Mouse (Mus musculus) central nervous system, embryonic 11.5 days (tissue): ENCODE data around the gene Tmem168. TPM values are rescaled to one million over a fixed set of nuclear protein-coding genes. Genes with fewer than 3 reads are reported as not detected.

ENCODE experiments used
- polyA plus RNA-seq: library from polyadenylated mRNA; depleted of rRNA; stranded (reverse); fragments of >200 nt; gene quantifications from 2 replicates; pipeline ENCODE4 v1.2.3, GENCODE M21; 2012; rRNA removed

Gene Tmem168
- polyA plus RNA-seq, result 12.9 and 18.3 TPM in 2 replicates

DNA sequence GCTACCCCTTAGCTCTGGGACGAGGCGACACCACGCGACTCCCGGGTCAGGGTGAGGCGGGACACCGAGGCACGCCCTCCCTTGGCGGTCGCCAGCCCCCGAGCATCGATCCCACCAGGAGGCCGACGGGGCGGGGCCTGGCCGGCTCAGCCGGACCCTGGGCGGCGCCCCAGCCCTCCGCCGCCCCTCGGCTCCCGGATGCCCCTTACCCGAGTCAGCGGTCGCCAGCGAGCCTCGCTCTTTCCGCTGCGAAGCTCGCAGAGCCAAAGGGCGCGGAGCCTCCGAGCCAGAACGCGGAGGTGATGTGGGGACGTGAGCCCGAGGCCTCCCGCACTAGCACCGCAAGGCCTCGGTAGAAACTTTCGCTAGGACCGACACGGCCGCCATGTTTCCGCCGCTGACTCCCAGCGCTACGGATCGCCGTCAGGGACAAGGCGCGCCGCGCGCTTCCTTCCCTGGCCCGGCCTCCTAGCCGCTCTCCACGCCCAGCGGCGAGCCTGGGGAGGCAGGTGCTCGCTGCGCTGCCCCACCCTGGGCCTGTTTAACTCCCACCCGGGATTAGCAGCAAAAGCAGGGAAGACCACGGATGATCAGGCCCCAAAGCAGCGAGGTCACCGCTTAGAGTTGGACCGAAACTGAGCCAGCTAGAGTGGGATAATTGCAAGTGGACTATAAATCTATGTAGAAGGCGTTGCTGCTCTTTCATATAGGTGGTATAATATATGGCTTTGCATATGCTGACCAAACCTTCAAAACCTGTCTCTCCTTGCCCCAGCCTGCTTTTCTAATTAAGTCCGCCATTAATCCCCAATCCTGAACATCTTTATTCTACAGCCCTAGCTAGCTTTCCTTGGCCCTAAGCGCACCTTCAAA lies at the start of gene Tmem168:
Gene Tmem168 (minus strand): TSS at position 480 of the 873 bp plus-strand sequence.

Other genes starting within 250 kb of the Tmem168 start
- gene Bmt2, start 69.9 kb upstream of the Tmem168 start, polyA plus RNA-seq, result 10.1 and 15.8 TPM in 2 replicates
- gene Gpr85, start 231.8 kb upstream of the Tmem168 start, polyA plus RNA-seq, result 9.3 and 10.9 TPM in 2 replicates